In genomic region chr10:38118601-38119000, GRCm38 (mm10) we compare ENCODE assay signal across 25 mouse cellular contexts.
DNase-seq lines count a peak whose midpoint lies in the region; ATAC-seq and TF ChIP-seq lines count a peak whose summit lies in the region.
"Had no signal": no experiment of that assay in that cellular context is flagged by ENCODE, and none has a peak within 500 bp of the region (broad histone marks: within the 10 kb centered on the region; RNA-seq: fewer than 3 reads in every experiment).

No protein-coding gene starts in this region.

- H3K36me3 ChIP-seq in CH12.LX (replicated peaks in 1 of 2; ENCODE audit: control insufficient read depth in 1 of 2, insufficient read depth in 1 of 2, low read length in 1 of 2), result no peaks in the 10 kb centered on the region
- H3K36me3 ChIP-seq in embryonic facial prominence, embryonic 11.5 days (replicated peaks; ENCODE audit: control insufficient read depth, insufficient read depth, low read depth, low read length), result no peaks in the 10 kb centered on the region
- no peaks in the 10 kb centered on the region for H3K36me3 ChIP-seq in limb, embryonic 10.5 days
- no peaks in the 10 kb centered on the region for H3K36me3 ChIP-seq in forebrain, embryonic 10.5 days (replicated peaks)
- H3K36me3 ChIP-seq: heart, embryonic 13.5 days; liver, embryonic 13.5 days; lung, embryonic 15.5 days; midbrain, embryonic 12.5 days; neural tube, embryonic 13.5 days had no signal

- no peak overlapping the region for H3K9ac ChIP-seq in CH12.LX (ENCODE audit: insufficient read depth, low read depth)
- no peak overlapping the region for H3K9ac ChIP-seq in embryonic facial prominence, embryonic 11.5 days (replicated peaks; ENCODE audit: low read length)
- H3K9ac ChIP-seq: heart, embryonic 13.5 days; liver, embryonic 13.5 days; lung, embryonic 15.5 days; midbrain, embryonic 12.5 days; neural tube, embryonic 13.5 days had no signal

- no peaks in the 10 kb centered on the region for H3K27me3 ChIP-seq in CH12.LX (replicated peaks)
- no peaks in the 10 kb centered on the region for H3K27me3 ChIP-seq in embryonic facial prominence, embryonic 11.5 days (ENCODE audit: control insufficient read depth, insufficient read depth, low read length)
- no peaks in the 10 kb centered on the region for H3K27me3 ChIP-seq in limb, embryonic 10.5 days (ENCODE audit: low read depth, poor library complexity, severe bottlenecking)
- H3K27me3 ChIP-seq in forebrain, embryonic 10.5 days (ENCODE audit: poor library complexity, severe bottlenecking), result no peaks in the 10 kb centered on the region
- H3K27me3 ChIP-seq: heart, embryonic 13.5 days; liver, embryonic 13.5 days; lung, embryonic 15.5 days; midbrain, embryonic 12.5 days; neural tube, embryonic 13.5 days had no signal

- no peak for ATAC-seq in embryonic facial prominence, embryonic 11.5 days (replicated peaks; ENCODE audit: insufficient number of reproducible peaks, low FRiP score, low TSS enrichment, low read depth)
- ATAC-seq: forebrain, embryonic 16.5 days; hindbrain, embryonic 16.5 days; intestine, postnatal 0 days had no signal

- no peaks in the 10 kb centered on the region for H3K79me2 ChIP-seq in CH12.LX (replicated peaks; ENCODE audit: control insufficient read depth, extremely low read depth, insufficient read depth, poor library complexity, severe bottlenecking)

- intact Hi-C loops in heart, postnatal 25 days (cut with DNase I), result no loop called here

- no peak for TF ChIP-seq CTCF in CH12.LX (conservative IDR thresholded peaks at IDR 0.05 in 1 of 2, IDR thresholded peaks at IDR 0.05 in 1 of 2; ENCODE audit: low read depth in 2 of 2, low read length in 2 of 2)

- no peak for TF ChIP-seq RAD21 in CH12.LX (IDR thresholded peaks at IDR 0.05; ENCODE audit: low read depth, low read length)

- dilution Hi-C loops in CH12.LX (cut with MboI; ENCODE audit: extremely low pct_ligation_motif_present, extremely low pct_unique_long_range_greater_than_20kb, low sequenced_read_pairs), result no loop called here

- TF ChIP-seq EP300 in CH12.LX (IDR thresholded peaks at IDR 0.05; ENCODE audit: low read length), result no peak

- H3K4me2 ChIP-seq in CH12.LX (ENCODE audit: insufficient read depth, low read depth, poor library complexity, severe bottlenecking), result no peak overlapping the region
- no peak overlapping the region for H3K4me2 ChIP-seq in embryonic facial prominence, embryonic 11.5 days (ENCODE audit: low read depth, low read length)
- H3K4me2 ChIP-seq: heart, embryonic 13.5 days; liver, embryonic 13.5 days; lung, embryonic 15.5 days; midbrain, embryonic 12.5 days; neural tube, embryonic 13.5 days had no signal

- 31% methylated on average over 1 of the region's 1 CpGs for WGBS in embryonic facial prominence, embryonic 11.5 days
- WGBS in limb, embryonic 10.5 days, result 53% methylated on average over 1 of the region's 1 CpGs
- 75% methylated on average over 1 of the region's 1 CpGs for WGBS in forebrain, embryonic 10.5 days

- DNase-seq in heart, adult 11 months, result peak; percentile 68
- DNase-seq in heart, postnatal 25 days (ENCODE audit: low spot score), result no peak
- peak; percentile 6 for DNase-seq in CH12.LX (ENCODE audit: extremely low read depth)
- DNase-seq in embryonic facial prominence, embryonic 11.5 days (ENCODE audit: low spot score), result peak; percentile 70
- peak; percentile 31 for DNase-seq in limb, embryonic 10.5 days (ENCODE audit: low spot score)
- no peak for DNase-seq in forebrain, embryonic 10.5 days (ENCODE audit: extremely low spot score, low spot score)
- DNase-seq in thymus, postnatal 36 days, result no peak
- no peak for DNase-seq in lung, postnatal 36 days
- DNase-seq: adrenal gland, postnatal 14 days; cerebellum, adult 9-11 months; heart, postnatal 36 days; kidney, postnatal 14 days; layer of hippocampus, postnatal 36 days; liver, embryonic 13.5 days; right cerebral cortex, adult 18-20 months; thymus, postnatal 25 days had no signal

- H3K27ac ChIP-seq in CH12.LX (ENCODE audit: insufficient read depth, low read depth), result no peak overlapping the region
- no peak overlapping the region for H3K27ac ChIP-seq in embryonic facial prominence, embryonic 11.5 days (replicated peaks; ENCODE audit: low read depth, low read length)
- H3K27ac ChIP-seq in limb, embryonic 10.5 days, result no peak overlapping the region
- no peak overlapping the region for H3K27ac ChIP-seq in forebrain, embryonic 10.5 days
- H3K27ac ChIP-seq: heart, embryonic 13.5 days; layer of hippocampus, adult 2 months; liver, embryonic 13.5 days; lung, embryonic 15.5 days; macrophage; midbrain, embryonic 12.5 days; neural tube, embryonic 13.5 days had no signal

- in situ Hi-C loops in CH12.LX (cut with MboI; ENCODE audit: low pct_ligation_motif_present, low pct_unique_long_range_greater_than_20kb, low sequenced_read_pairs), result no loop called here

- H3K4me3 ChIP-seq in CH12.LX (replicated peaks in 1 of 3; ENCODE audit: low read depth in 2 of 3, low read length in 2 of 3, poor library complexity in 1 of 3), result no peak overlapping the region
- H3K4me3 ChIP-seq in embryonic facial prominence, embryonic 11.5 days (ENCODE audit: low read depth, low read length), result no peak overlapping the region
- H3K4me3 ChIP-seq in limb, embryonic 10.5 days, result no peak overlapping the region
- no peak overlapping the region for H3K4me3 ChIP-seq in forebrain, embryonic 10.5 days
- H3K4me3 ChIP-seq: heart, embryonic 13.5 days; layer of hippocampus, adult 2 months; liver, embryonic 13.5 days; lung, embryonic 15.5 days; midbrain, embryonic 12.5 days; neural tube, embryonic 13.5 days had no signal

- no peaks in the 10 kb centered on the region for H3K9me3 ChIP-seq in CH12.LX (replicated peaks; ENCODE audit: low read length)
- H3K9me3 ChIP-seq in embryonic facial prominence, embryonic 11.5 days (replicated peaks; ENCODE audit: control insufficient read depth, low read length), result no peaks in the 10 kb centered on the region
- H3K9me3 ChIP-seq in limb, embryonic 10.5 days (replicated peaks), result no peaks in the 10 kb centered on the region
- H3K9me3 ChIP-seq in forebrain, embryonic 10.5 days, result no peaks in the 10 kb centered on the region
- H3K9me3 ChIP-seq: heart, embryonic 13.5 days; liver, embryonic 13.5 days; lung, embryonic 15.5 days; midbrain, embryonic 12.5 days; neural tube, embryonic 13.5 days had no signal

- no peak for TF ChIP-seq POLR2A in CH12.LX (IDR thresholded peaks at IDR 0.05; ENCODE audit: low read depth, low read length)

- peaks cover 0 to 7% of the 10 kb centered on the region in 2 experiments; a peak in 2 of 4 replicates for H3K4me1 ChIP-seq in CH12.LX (ENCODE audit: control insufficient read depth in 1 of 2, insufficient read depth in 2 of 2)
- H3K4me1 ChIP-seq in embryonic facial prominence, embryonic 11.5 days (ENCODE audit: control insufficient read depth, insufficient read depth, low read length), result no peaks in the 10 kb centered on the region
- H3K4me1 ChIP-seq in limb, embryonic 10.5 days, result peaks cover 13% of the 10 kb centered on the region
- H3K4me1 ChIP-seq in forebrain, embryonic 10.5 days, result no peaks in the 10 kb centered on the region
- H3K4me1 ChIP-seq: heart, embryonic 13.5 days; liver, embryonic 13.5 days; lung, embryonic 15.5 days; midbrain, embryonic 12.5 days; neural tube, embryonic 13.5 days had no signal

TF ChIP-seq in CH12.LX, 34 proteins besides CTCF, POLR2A, EP300 and RAD21:
- TF ChIP-seq NELFE (IDR thresholded peaks at IDR 0.05; ENCODE audit: low read depth, low read length) (no peak), MAZ (IDR thresholded peaks at IDR 0.05; ENCODE audit: low read depth, low read length) (no peak), CHD2 (IDR thresholded peaks at IDR 0.05; ENCODE audit: low read length) (no peak)

Comparison
In these comparisons a context has a peak if more than half of its experiments do, and no peak if none do; other contexts are left out.
1. DNase-seq: peak in heart, adult 11 months (single experiment), CH12.LX (single experiment), embryonic facial prominence, embryonic 11.5 days (single experiment) and limb, embryonic 10.5 days (single experiment); none in heart, postnatal 25 days (single experiment), forebrain, embryonic 10.5 days (single experiment), thymus, postnatal 36 days (0 of 2) and lung, postnatal 36 days (single experiment).